Mouse (Mus musculus) brain, embryonic 14.5 days (tissue): ENCODE results near the gene Mrpl32.

ENCODE experiments used
- CTCF ChIP-seq: fragments of 200-500 bp; IDR thresholded peaks from 2 replicates; pipeline ENCODE4 v1.5.1; 2012; ENCODE audit warnings: inconsistent platforms, mild to moderate bottlenecking, moderate library complexity, borderline replicate concordance; ENCODE audit not compliant: insufficient read depth, insufficient read length; ENCODE audit errors: extremely low read depth
- POLR2A ChIP-seq: fragments of 200-500 bp; IDR thresholded peaks from 2 replicates; pipeline ENCODE4 v1.6.1; 2012; ENCODE audit warnings: mild to moderate bottlenecking, inconsistent platforms, borderline replicate concordance; ENCODE audit not compliant: poor library complexity, insufficient read depth, insufficient read length, severe bottlenecking; ENCODE audit errors: extremely low read depth

- TF ChIP-seq CTCF: no peak
- TF ChIP-seq POLR2A: no peak
Measured at GRCm38 (mm10) chr13:14602744-14603143, 10.2 kb downstream of the Mrpl32 start.
